Comparison of ENCODE assay signal across 23 mouse cellular contexts in the genomic region with DNA sequence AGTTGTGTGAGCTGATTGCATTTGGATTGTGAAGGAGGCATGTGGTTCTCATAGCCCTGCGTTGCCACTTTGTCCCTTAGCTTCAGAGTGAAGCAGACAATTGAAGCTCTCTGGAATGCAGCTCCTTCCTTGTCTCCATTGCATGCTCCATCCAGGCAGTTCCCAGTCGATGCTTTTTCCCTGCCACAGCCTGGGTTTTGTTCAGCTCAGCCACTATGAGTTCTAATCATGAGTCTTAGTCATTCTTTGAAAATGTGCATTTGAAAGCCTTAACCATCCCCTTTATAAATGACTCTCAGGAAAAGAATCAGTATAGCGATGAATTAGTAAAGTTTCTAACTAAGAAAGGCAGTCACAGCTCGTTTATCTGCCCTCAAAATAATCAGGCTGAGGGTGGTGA.
DNase-seq lines count a peak whose midpoint lies in the region; ATAC-seq and TF ChIP-seq lines count a peak whose summit lies in the region.
"Had no signal": no experiment of that assay in that cellular context is flagged by ENCODE, and none has a peak within 500 bp of the region (broad histone marks: within the 10 kb centered on the region; RNA-seq: fewer than 3 reads in every experiment).

No protein-coding gene starts in this region.

- no peak for TF ChIP-seq EP300 in lung, postnatal 0 days (IDR thresholded peaks at IDR 0.05)

- no peak for ATAC-seq in hindbrain, embryonic 15.5 days (ENCODE audit: low FRiP score, low read depth)
- ATAC-seq in hindbrain, embryonic 14.5 days (ENCODE audit: low FRiP score): no peak
- ATAC-seq in lung, postnatal 0 days: no peak
- ATAC-seq: forebrain, embryonic 16.5 days; liver, embryonic 12.5 days; midbrain, embryonic 16.5 days had no signal

- H3K9me3 ChIP-seq in hindbrain, embryonic 15.5 days: no peaks in the 10 kb centered on the region
- no peaks in the 10 kb centered on the region for H3K9me3 ChIP-seq in hindbrain, embryonic 14.5 days (ENCODE audit: control insufficient read depth, low read length)
- no peaks in the 10 kb centered on the region for H3K9me3 ChIP-seq in lung, postnatal 0 days (ENCODE audit: low read length)
- H3K9me3 ChIP-seq: forebrain, embryonic 10.5 days; G1E; limb, embryonic 13.5 days; liver, embryonic 12.5 days; midbrain, embryonic 10.5 days had no signal

- no peak overlapping the region for H3K9ac ChIP-seq in hindbrain, embryonic 15.5 days
- no peak overlapping the region for H3K9ac ChIP-seq in hindbrain, embryonic 14.5 days
- H3K9ac ChIP-seq in lung, postnatal 0 days (replicated peaks; ENCODE audit: low read depth): no peak overlapping the region
- H3K9ac ChIP-seq: limb, embryonic 13.5 days; liver, embryonic 12.5 days had no signal

- H3K4me2 ChIP-seq in hindbrain, embryonic 15.5 days: no peak overlapping the region
- H3K4me2 ChIP-seq in hindbrain, embryonic 14.5 days (replicated peaks): no peak overlapping the region
- H3K4me2 ChIP-seq in lung, postnatal 0 days (replicated peaks; ENCODE audit: low read depth, low read length): no peak overlapping the region
- H3K4me2 ChIP-seq: limb, embryonic 13.5 days; liver, embryonic 12.5 days had no signal

- H3K27me3 ChIP-seq in hindbrain, embryonic 15.5 days: no peaks in the 10 kb centered on the region
- H3K27me3 ChIP-seq in hindbrain, embryonic 14.5 days (ENCODE audit: control insufficient read depth, insufficient read depth, low read length): no peaks in the 10 kb centered on the region
- H3K27me3 ChIP-seq in lung, postnatal 0 days (replicated peaks; ENCODE audit: insufficient read depth, low read length): no peaks in the 10 kb centered on the region
- H3K27me3 ChIP-seq: CH12.LX; liver, embryonic 12.5 days had no signal

- 0 out of 2 replicates have a peak overlapping the region, but pooled peaks have one; percentile 1 for H3K27ac ChIP-seq in hindbrain, embryonic 15.5 days (replicated peaks)
- H3K27ac ChIP-seq in hindbrain, embryonic 14.5 days: no peak overlapping the region
- peak overlapping the region; percentile 26; the same call in 1 of the 2 replicates for H3K27ac ChIP-seq in lung, postnatal 0 days (ENCODE audit: low read length)
- peak overlapping the region; percentile 64 for H3K27ac ChIP-seq in brown adipose tissue, adult 24 weeks (replicated peaks; ENCODE audit: low read depth, low read length)
- H3K27ac ChIP-seq: forebrain, embryonic 10.5 days; limb, embryonic 13.5 days; liver, embryonic 12.5 days; midbrain, embryonic 10.5 days had no signal

- H3K4me1 ChIP-seq in hindbrain, embryonic 15.5 days (replicated peaks): peaks cover 13% of the 10 kb centered on the region
- H3K4me1 ChIP-seq in hindbrain, embryonic 14.5 days (replicated peaks; ENCODE audit: control insufficient read depth, insufficient read depth, low read length): peaks cover 13% of the 10 kb centered on the region
- H3K4me1 ChIP-seq in lung, postnatal 0 days (ENCODE audit: insufficient read depth, low read depth, low read length): peaks cover 3% of the 10 kb centered on the region; the same call in 1 of the 2 replicates
- H3K4me1 ChIP-seq in brown adipose tissue, adult 24 weeks (ENCODE audit: control insufficient read depth, insufficient read depth, insufficient read length, low read length): peaks cover 9% of the 10 kb centered on the region
- H3K4me1 ChIP-seq: liver, embryonic 12.5 days had no signal

- no peak for DNase-seq in hindbrain, embryonic 14.5 days (ENCODE audit: low spot score)
- no peak for DNase-seq in lung, postnatal 0 days (ENCODE audit: low spot score)
- DNase-seq in lung, adult 18-20 months: no peak
- no peak for DNase-seq in retina, postnatal 1 day
- no peak for DNase-seq in cerebellum, adult 9-10 months
- DNase-seq: adrenal gland, postnatal 10 days; B cell, adult 2 months; cerebellum, adult 2 months; cerebellum, postnatal 36 days; gastrocnemius, postnatal 36 days; kidney, adult 8-10 months; kidney, postnatal 25 days; lung, adult 2 months had no signal

- H3K36me3 ChIP-seq in hindbrain, embryonic 15.5 days: no peaks in the 10 kb centered on the region
- H3K36me3 ChIP-seq in hindbrain, embryonic 14.5 days (replicated peaks; ENCODE audit: control insufficient read depth, insufficient read depth): peaks cover 12% of the 10 kb centered on the region; the same call in 1 of the 2 replicates
- H3K36me3 ChIP-seq in lung, postnatal 0 days (ENCODE audit: insufficient read depth, low read length): no peaks in the 10 kb centered on the region
- H3K36me3 ChIP-seq: forebrain, embryonic 10.5 days; G1E; limb, embryonic 13.5 days; midbrain, embryonic 10.5 days had no signal

- WGBS in hindbrain, embryonic 15.5 days: 22% methylated on average over 4 of the region's 4 CpGs
- WGBS in hindbrain, embryonic 14.5 days: 23% methylated on average over 4 of the region's 4 CpGs
- WGBS in lung, postnatal 0 days: 47% methylated on average over 4 of the region's 4 CpGs

- H3K4me3 ChIP-seq in hindbrain, embryonic 15.5 days: no peak overlapping the region
- H3K4me3 ChIP-seq in hindbrain, embryonic 14.5 days (replicated peaks; ENCODE audit: low read length): no peak overlapping the region
- H3K4me3 ChIP-seq in lung, postnatal 0 days (ENCODE audit: low read depth, low read length): no peak overlapping the region
- no peak overlapping the region for H3K4me3 ChIP-seq in brown adipose tissue, adult 24 weeks (ENCODE audit: insufficient read depth, low read depth, low read length)
- H3K4me3 ChIP-seq: forebrain, embryonic 10.5 days; limb, embryonic 13.5 days; liver, embryonic 12.5 days; midbrain, embryonic 10.5 days had no signal

- no peak for TF ChIP-seq CTCF in lung, postnatal 0 days (IDR thresholded peaks at IDR 0.05)
